Mouse (Mus musculus) splenic B cell, adult 2 months (primary cell): ENCODE results near the gene Rrp7a.

Experiments
- DNase-seq: peaks from one replicate; pipeline ENCODE4 v3.0.0-alpha.2; 2011; ENCODE audit warnings: low read depth, low spot score
- H3K27me3 ChIP-seq: 2 replicates; pipeline ENCODE4 v1.6.1; 2012; ENCODE audit warnings: mild to moderate bottlenecking, low read length, moderate library complexity, mixed read lengths; ENCODE audit not compliant: control insufficient read depth, poor library complexity, insufficient read depth, severe bottlenecking
- H3K36me3 ChIP-seq: 2 replicates; pipeline ENCODE4 v1.6.1; 2012; ENCODE audit warnings: mild to moderate bottlenecking, low read length, moderate library complexity, mixed read lengths; ENCODE audit not compliant: control insufficient read depth, poor library complexity, insufficient read depth, severe bottlenecking

Gene Rrp7a

DNA sequence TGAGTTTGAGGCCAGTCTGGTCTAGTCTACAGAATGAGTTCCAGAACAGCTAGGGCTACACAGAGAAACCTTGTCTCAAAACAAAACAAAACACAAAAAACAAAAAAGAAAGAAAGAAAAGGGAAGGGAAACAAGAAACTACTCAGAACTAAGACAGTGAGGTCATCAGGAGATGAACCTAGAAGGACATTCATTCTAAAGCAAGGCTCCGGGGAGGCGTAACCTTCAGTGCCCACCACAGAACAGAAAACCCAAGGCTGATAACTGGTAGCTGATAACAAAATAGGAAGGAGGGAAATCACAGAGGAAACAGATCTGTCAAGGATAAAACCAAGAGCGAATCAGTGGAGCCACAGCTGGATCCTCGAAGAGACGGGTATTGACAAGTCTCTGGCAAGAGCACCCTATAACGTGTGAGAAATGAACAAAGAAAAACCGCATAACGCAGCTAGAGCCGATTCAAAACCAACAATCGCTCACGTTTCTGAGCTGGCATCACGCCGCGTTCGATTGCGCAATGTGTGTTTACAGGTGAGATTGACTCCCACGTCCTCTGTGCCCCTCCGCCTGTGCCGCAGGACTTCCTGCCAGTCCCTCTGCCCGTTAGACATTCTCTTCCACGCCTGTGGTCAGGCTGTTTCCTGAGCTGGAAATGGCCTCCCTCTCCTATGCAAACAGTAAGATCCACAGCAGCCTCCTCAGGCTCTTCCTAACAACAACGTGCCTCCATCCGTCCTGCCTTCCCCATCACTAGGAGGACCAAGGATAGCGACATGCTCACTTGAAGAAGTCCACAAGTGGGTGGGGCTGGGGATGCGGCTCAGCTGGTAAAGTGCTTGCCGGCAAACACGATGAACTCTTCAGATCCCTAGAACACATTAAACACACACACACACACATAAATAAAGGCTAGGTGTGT lies 46.7 kb downstream of the Rrp7a start:
- H3K27me3 ChIP-seq = no peaks in the 10 kb centered on the region
- DNase-seq = peak; percentile 34
- H3K36me3 ChIP-seq = no peaks in the 10 kb centered on the region

DNA sequence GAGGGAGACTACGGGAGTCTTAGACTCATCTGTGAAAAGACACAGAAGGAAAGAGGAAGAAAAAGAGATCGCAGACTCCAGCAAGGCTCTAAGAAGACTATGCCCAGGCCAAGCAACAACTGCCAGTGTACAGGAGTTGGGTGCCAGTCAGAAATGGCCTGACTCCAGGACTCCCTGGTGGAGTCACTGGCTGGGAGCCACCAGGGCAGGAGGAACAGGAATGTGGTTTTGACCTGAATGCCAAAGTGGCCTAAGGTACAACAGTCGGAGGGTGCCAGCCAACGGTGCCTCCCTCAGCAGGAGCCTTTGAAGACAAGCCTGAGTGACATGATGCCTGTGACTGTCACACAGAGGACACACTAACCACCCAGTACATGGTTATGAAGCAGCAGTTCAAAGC lies 48.4 kb downstream of the Rrp7a start:
- Histone ChIP-seq H3K36me3 (no peaks in the 10 kb centered on the region), H3K27me3 (no peaks in the 10 kb centered on the region)
- no peak for DNase-seq

DNA sequence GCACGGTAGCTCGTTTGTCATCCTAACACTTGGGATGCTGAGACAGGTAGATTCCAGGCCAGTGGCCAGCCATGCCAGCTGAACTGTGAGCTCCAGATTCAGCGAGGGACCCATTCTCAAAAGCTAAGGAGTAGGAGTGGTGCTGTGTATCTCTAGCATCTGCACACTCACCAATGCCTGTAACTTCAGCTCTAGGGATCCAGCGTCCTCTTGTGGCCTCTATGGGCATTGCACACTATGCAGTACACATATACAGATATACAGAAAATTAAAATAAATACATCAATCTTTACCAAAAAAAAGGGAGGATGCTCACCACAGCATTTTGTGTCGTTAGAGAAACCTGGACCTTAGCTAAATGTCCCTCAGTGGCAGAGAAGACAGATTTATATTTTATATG lies 50.8 kb downstream of the Rrp7a start:
- peak; percentile 10 for DNase-seq
- H3K27me3 ChIP-seq = no peaks in the 10 kb centered on the region
- H3K36me3 ChIP-seq = no peaks in the 10 kb centered on the region

DNA sequence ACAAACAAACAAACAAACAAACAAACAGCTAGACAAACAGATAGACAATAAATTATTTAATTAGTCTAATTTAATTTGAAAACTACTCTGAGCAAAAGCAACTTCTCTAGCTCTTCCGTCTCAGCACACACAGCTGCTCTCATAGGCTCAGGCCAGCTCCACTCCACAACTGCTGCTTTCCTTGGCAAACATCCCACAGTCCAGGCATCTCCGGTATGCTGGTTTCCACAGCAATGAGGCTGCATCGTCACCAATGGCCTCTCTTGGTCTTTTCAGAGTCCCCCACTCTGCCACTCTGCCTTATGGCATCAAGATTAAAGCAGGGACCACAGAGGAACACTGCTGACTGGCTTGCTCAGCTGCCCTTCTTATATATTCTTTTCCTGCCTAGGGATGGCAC lies 51.7 kb downstream of the Rrp7a start:
- no peaks in the 10 kb centered on the region for H3K27me3 ChIP-seq
- H3K36me3 ChIP-seq = no peaks in the 10 kb centered on the region
- no peak for DNase-seq

DNA sequence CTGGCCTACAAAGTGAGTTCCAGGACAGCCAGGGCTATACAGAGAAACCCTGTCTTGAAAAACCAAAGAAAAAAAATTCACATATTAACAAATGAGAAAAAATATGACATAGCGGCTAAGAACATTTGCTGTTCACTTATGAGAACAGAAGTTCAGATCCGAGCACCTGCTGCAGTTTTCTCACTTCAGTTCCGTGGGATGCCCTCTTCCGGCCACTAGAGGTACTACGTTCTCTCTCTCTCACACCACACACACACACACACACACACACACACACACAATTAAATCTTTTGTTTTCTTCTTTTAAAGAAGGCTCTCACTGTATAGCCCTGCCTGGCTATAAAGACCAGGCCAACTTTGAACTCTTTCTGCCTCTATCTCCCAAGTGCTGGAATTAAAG lies 54.3 kb downstream of the Rrp7a start:
- H3K36me3 ChIP-seq = no peaks in the 10 kb centered on the region
- DNase-seq = no peak
- H3K27me3 ChIP-seq = no peaks in the 10 kb centered on the region

DNA sequence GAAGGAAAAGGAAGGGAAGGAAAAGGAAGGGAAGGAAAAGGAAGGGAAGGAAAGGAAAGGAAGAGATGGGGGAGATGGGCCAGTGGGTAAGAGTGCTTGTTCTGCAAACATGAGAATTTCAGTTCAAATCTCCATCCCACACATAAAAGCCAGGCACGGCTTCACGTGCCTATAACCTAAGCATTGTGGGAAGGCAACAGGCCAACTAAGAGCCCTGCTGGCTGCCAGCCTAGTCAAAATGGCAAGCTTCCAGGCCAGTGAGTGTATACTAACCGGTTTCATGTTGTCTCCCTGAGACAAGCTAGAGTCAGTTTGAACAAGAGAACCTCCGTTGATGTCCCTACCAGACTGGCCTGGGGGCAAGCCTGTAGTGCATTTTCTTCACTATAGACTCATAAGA lies 57.1 kb downstream of the Rrp7a start:
- no peak for DNase-seq
- Histone ChIP-seq H3K27me3 (no peaks in the 10 kb centered on the region), H3K36me3 (no peaks in the 10 kb centered on the region)
